Mouse (Mus musculus): Measurements from ENCODE around the gene Pakap. TPM values are rescaled to one million over a fixed set of nuclear protein-coding genes. Genes with fewer than 3 reads are reported as not detected.

Pakap gene
- polyA plus RNA-seq, 2 experiments: 0.51 TPM; not detected in 1

- TF ChIP-seq CTCF (IDR thresholded peaks at IDR 0.05; ENCODE audit: low read depth) (no peak), EP300 (IDR thresholded peaks at IDR 0.05; ENCODE audit: low read depth) (no peak)
- Histone ChIP-seq H3K27ac (no peak overlapping the region), H3K9ac (replicated peaks) (no peak overlapping the region), H3K27me3 (ENCODE audit: control insufficient read depth, insufficient read depth, low read length) (no peaks in the 10 kb centered on the region), H3K9me3 (ENCODE audit: control insufficient read depth, low read length) (no peaks in the 10 kb centered on the region), H3K4me2 (ENCODE audit: low read depth) (no peak overlapping the region), H3K4me3 (ENCODE audit: insufficient read depth in 1 of 2, low read depth in 2 of 2, low read length in 2 of 2) (no peak overlapping the region), H3K4me1 (replicated peaks; ENCODE audit: control insufficient read depth in 2 of 2, insufficient read depth in 2 of 2, low read length in 1 of 2) (no peaks in the 10 kb centered on the region), H3K36me3 (replicated peaks; ENCODE audit: control insufficient read depth, insufficient read depth, low read depth) (no peaks in the 10 kb centered on the region)
- ATAC-seq (ENCODE audit: insufficient read depth) (no peak), DNase-seq (ENCODE audit: low read depth in 3 of 3, low spot score in 3 of 3) (no peak)
- 20% methylated on average over 10 of the region's 10 CpGs for WGBS (ENCODE audit: insufficient replicate concordance)
Observed at GRCm38 (mm10) chr4:57867454-57867853, 299.5 kb downstream of the Pakap start.

- Histone ChIP-seq H3K9ac (replicated peaks) (no peak overlapping the region), H3K36me3 (replicated peaks; ENCODE audit: control insufficient read depth, insufficient read depth, low read depth) (no peaks in the 10 kb centered on the region), H3K27me3 (ENCODE audit: control insufficient read depth, insufficient read depth, low read length) (no peaks in the 10 kb centered on the region), H3K9me3 (ENCODE audit: control insufficient read depth, low read length) (no peaks in the 10 kb centered on the region), H3K4me1 (replicated peaks; ENCODE audit: control insufficient read depth in 2 of 2, insufficient read depth in 2 of 2, low read length in 1 of 2) (no peaks in the 10 kb centered on the region), H3K4me2 (ENCODE audit: low read depth) (no peak overlapping the region), H3K4me3 (ENCODE audit: insufficient read depth in 1 of 2, low read depth in 2 of 2, low read length in 2 of 2) (no peak overlapping the region), H3K27ac (no peak overlapping the region)
- ATAC-seq (ENCODE audit: insufficient read depth): no peak
- 65% methylated on average over 5 of the region's 5 CpGs for WGBS (ENCODE audit: insufficient replicate concordance)
- DNase-seq (ENCODE audit: low read depth in 3 of 3, low spot score in 3 of 3): no peak
- TF ChIP-seq CTCF (IDR thresholded peaks at IDR 0.05; ENCODE audit: low read depth) (no peak), EP300 (IDR thresholded peaks at IDR 0.05; ENCODE audit: low read depth) (no peak)
Observed at GRCm38 (mm10) chr4:57879137-57879536, 311.2 kb downstream of the Pakap start.

- no peaks in the 10 kb centered on the region for H3K36me3 ChIP-seq (replicated peaks; ENCODE audit: control insufficient read depth, insufficient read depth, low read depth)
- ATAC-seq (ENCODE audit: insufficient read depth) (no peak), DNase-seq (ENCODE audit: low read depth in 3 of 3, low spot score in 3 of 3) (peak; percentile 15 to 32 (median 30))
- no peak overlapping the region for H3K9ac ChIP-seq (replicated peaks)
- H3K4me2 ChIP-seq (ENCODE audit: low read depth): no peak overlapping the region
- WGBS (ENCODE audit: insufficient replicate concordance): 6% methylated on average over 6 of the region's 6 CpGs
- TF ChIP-seq EP300 (IDR thresholded peaks at IDR 0.05; ENCODE audit: low read depth) (no peak), CTCF (IDR thresholded peaks at IDR 0.05; ENCODE audit: low read depth) (peak; percentile 87)
- H3K4me3 ChIP-seq (ENCODE audit: insufficient read depth in 1 of 2, low read depth in 2 of 2, low read length in 2 of 2): no peak overlapping the region
- no peaks in the 10 kb centered on the region for H3K9me3 ChIP-seq (ENCODE audit: control insufficient read depth, low read length)
- no peaks in the 10 kb centered on the region for H3K4me1 ChIP-seq (replicated peaks; ENCODE audit: control insufficient read depth in 2 of 2, insufficient read depth in 2 of 2, low read length in 1 of 2)
- no peak overlapping the region for H3K27ac ChIP-seq
- H3K27me3 ChIP-seq (ENCODE audit: control insufficient read depth, insufficient read depth, low read length): no peaks in the 10 kb centered on the region
Observed at GRCm38 (mm10) chr4:57879804-57880357, 311.9 kb downstream of the Pakap start.

GRCm38 (mm10) chr4:57883520-57884421, 315.8 kb downstream of the Pakap start:
- Histone ChIP-seq H3K4me1 (replicated peaks; ENCODE audit: control insufficient read depth in 2 of 2, insufficient read depth in 2 of 2, low read length in 1 of 2) (no peaks in the 10 kb centered on the region), H3K9ac (replicated peaks) (no peak overlapping the region), H3K27ac (no peak overlapping the region), H3K36me3 (replicated peaks; ENCODE audit: control insufficient read depth, insufficient read depth, low read depth) (no peaks in the 10 kb centered on the region), H3K9me3 (ENCODE audit: control insufficient read depth, low read length) (no peaks in the 10 kb centered on the region), H3K4me2 (ENCODE audit: low read depth) (no peak overlapping the region), H3K4me3 (ENCODE audit: insufficient read depth in 1 of 2, low read depth in 2 of 2, low read length in 2 of 2) (no peak overlapping the region), H3K27me3 (ENCODE audit: control insufficient read depth, insufficient read depth, low read length) (no peaks in the 10 kb centered on the region)
- 43% methylated on average over 7 of the region's 7 CpGs for WGBS (ENCODE audit: insufficient replicate concordance)
- TF ChIP-seq EP300 (IDR thresholded peaks at IDR 0.05; ENCODE audit: low read depth): no peak
- DNase-seq (ENCODE audit: low read depth in 3 of 3, low spot score in 3 of 3) (no peak), ATAC-seq (ENCODE audit: insufficient read depth) (no peak)

- Histone ChIP-seq H3K4me2 (ENCODE audit: low read depth) (no peak overlapping the region), H3K27ac (no peak overlapping the region), H3K4me3 (ENCODE audit: insufficient read depth in 1 of 2, low read depth in 2 of 2, low read length in 2 of 2) (no peak overlapping the region), H3K9ac (replicated peaks) (no peak overlapping the region), H3K9me3 (ENCODE audit: control insufficient read depth, low read length) (no peaks in the 10 kb centered on the region), H3K4me1 (replicated peaks; ENCODE audit: control insufficient read depth in 2 of 2, insufficient read depth in 2 of 2, low read length in 1 of 2) (no peaks in the 10 kb centered on the region), H3K36me3 (replicated peaks; ENCODE audit: control insufficient read depth, insufficient read depth, low read depth) (no peaks in the 10 kb centered on the region), H3K27me3 (ENCODE audit: control insufficient read depth, insufficient read depth, low read length) (no peaks in the 10 kb centered on the region)
- 47% methylated on average over 3 of the region's 3 CpGs for WGBS (ENCODE audit: insufficient replicate concordance)
- TF ChIP-seq CTCF (IDR thresholded peaks at IDR 0.05; ENCODE audit: low read depth) (no peak), EP300 (IDR thresholded peaks at IDR 0.05; ENCODE audit: low read depth) (no peak)
- DNase-seq (ENCODE audit: low read depth in 3 of 3, low spot score in 3 of 3) (no peak), ATAC-seq (ENCODE audit: insufficient read depth) (no peak)
Observed at GRCm38 (mm10) chr4:57884511-57884910, 316.5 kb downstream of the Pakap start.

All from liver, embryonic 14.5 days (tissue).